Mouse (Mus musculus) kidney, embryonic 15.5 days (tissue): ENCODE results near the gene Chadl. TPM values are rescaled to one million over a fixed set of nuclear protein-coding genes. Genes with fewer than 3 reads are reported as not detected.

Source experiments
- ATAC-seq: fragments of 200-750 bp; cut with Nextera tagmentation; replicated peaks from 2 replicates; pipeline ENCODE4 v1.8.0; 2017; ENCODE audit warnings: moderate TSS enrichment; ENCODE audit not compliant: low FRiP score
- H3K27ac ChIP-seq: fragments of 300-500 bp; sonication (generic); 2 replicates; pipeline ENCODE4 v1.5.1; 2015; ENCODE audit warnings: mild to moderate bottlenecking, inconsistent platforms
- H3K27me3 ChIP-seq: fragments of 300-500 bp; sonication (generic); 2 replicates; pipeline ENCODE4 v1.6.1; 2015; ENCODE audit warnings: inconsistent platforms
- H3K36me3 ChIP-seq: fragments of 300-500 bp; sonication (generic); 2 replicates; pipeline ENCODE4 v1.6.1; 2015; ENCODE audit warnings: inconsistent platforms
- H3K4me1 ChIP-seq: fragments of 300-500 bp; sonication (generic); 2 replicates; pipeline ENCODE4 v1.6.1; 2015; ENCODE audit warnings: inconsistent platforms
- H3K4me2 ChIP-seq: fragments of 300-500 bp; sonication (generic); 2 replicates; pipeline ENCODE4 v1.6.1; 2015; ENCODE audit warnings: moderate library complexity, mild to moderate bottlenecking, inconsistent platforms
- H3K4me3 ChIP-seq: fragments of 300-500 bp; sonication (generic); replicated peaks from 2 replicates; pipeline ENCODE4 v1.5.1; 2015; ENCODE audit warnings: mild to moderate bottlenecking, inconsistent platforms
- H3K9ac ChIP-seq: fragments of 300-500 bp; sonication (generic); 2 replicates; pipeline ENCODE4 v1.6.1; 2015; ENCODE audit warnings: mild to moderate bottlenecking, inconsistent platforms
- H3K9me3 ChIP-seq: fragments of 300-500 bp; sonication (generic); replicated peaks from 2 replicates; pipeline ENCODE4 v1.6.1; 2016; ENCODE audit warnings: inconsistent platforms
- WGBS: fragments of 180-500 bp; shearing (Covaris S2); methylation state at CpG from one replicate; pipeline ENCODE4 v1.1.7; 2015; ENCODE audit warnings: mixed read lengths; 5-methylcytosine and 5-hydroxymethylcytosine counted together
- polyA plus RNA-seq: library from polyadenylated mRNA; unstranded; fragments of >200 nt; fragmentation: Nextera tagmentation; extraction: Ambion mirVana; gene quantifications from 2 replicates; pipeline ENCODE4 v1.2.1, GENCODE M21; 2015

The Chadl gene
- polyA plus RNA-seq, 1 experiment from 2014 or later: 5.2 TPM

- H3K9me3 ChIP-seq: no peaks in the 10 kb centered on the region
- 98% methylated on average over 2 of the region's 2 CpGs for WGBS
- H3K27me3 ChIP-seq: no peaks in the 10 kb centered on the region
- no peak for ATAC-seq
- no peak overlapping the region for H3K27ac ChIP-seq
- H3K4me3 ChIP-seq: no peak overlapping the region
- H3K36me3 ChIP-seq: no peaks in the 10 kb centered on the region
- H3K4me1 ChIP-seq: peaks cover 8% of the 10 kb centered on the region
- H3K9ac ChIP-seq: no peak overlapping the region
- no peak overlapping the region for H3K4me2 ChIP-seq
Measured at GRCm38 (mm10) chr15:81661701-81662100, 35.4 kb downstream of the Chadl start.

DNA sequence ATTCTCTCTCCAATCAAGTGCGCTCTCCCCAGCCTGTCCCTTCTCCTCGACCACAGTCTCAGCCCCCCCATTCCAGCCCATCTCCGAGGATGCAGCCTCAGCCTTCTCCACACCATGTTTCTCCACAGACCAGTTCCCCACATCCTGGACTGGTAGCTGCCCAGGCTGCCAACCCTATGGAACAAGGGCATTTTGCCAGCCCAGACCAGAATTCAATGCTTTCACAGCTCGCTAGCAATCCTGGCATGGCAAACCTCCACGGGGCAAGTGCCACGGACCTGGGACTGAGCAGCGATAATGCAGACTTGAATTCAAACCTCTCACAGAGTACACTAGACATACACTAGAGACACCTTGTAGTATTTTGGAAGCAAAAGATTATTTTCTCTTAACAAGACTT, 46.5 kb downstream of the Chadl start:
- Histone ChIP-seq H3K4me2 (no peak overlapping the region), H3K4me1 (no peaks in the 10 kb centered on the region), H3K36me3 (peaks cover 69% of the 10 kb centered on the region), H3K9ac (no peak overlapping the region), H3K4me3 (no peak overlapping the region), H3K9me3 (no peaks in the 10 kb centered on the region), H3K27me3 (no peaks in the 10 kb centered on the region), H3K27ac (no peak overlapping the region)
- ATAC-seq: no peak
- WGBS: 90% methylated on average over 7 of the region's 7 CpGs

DNA sequence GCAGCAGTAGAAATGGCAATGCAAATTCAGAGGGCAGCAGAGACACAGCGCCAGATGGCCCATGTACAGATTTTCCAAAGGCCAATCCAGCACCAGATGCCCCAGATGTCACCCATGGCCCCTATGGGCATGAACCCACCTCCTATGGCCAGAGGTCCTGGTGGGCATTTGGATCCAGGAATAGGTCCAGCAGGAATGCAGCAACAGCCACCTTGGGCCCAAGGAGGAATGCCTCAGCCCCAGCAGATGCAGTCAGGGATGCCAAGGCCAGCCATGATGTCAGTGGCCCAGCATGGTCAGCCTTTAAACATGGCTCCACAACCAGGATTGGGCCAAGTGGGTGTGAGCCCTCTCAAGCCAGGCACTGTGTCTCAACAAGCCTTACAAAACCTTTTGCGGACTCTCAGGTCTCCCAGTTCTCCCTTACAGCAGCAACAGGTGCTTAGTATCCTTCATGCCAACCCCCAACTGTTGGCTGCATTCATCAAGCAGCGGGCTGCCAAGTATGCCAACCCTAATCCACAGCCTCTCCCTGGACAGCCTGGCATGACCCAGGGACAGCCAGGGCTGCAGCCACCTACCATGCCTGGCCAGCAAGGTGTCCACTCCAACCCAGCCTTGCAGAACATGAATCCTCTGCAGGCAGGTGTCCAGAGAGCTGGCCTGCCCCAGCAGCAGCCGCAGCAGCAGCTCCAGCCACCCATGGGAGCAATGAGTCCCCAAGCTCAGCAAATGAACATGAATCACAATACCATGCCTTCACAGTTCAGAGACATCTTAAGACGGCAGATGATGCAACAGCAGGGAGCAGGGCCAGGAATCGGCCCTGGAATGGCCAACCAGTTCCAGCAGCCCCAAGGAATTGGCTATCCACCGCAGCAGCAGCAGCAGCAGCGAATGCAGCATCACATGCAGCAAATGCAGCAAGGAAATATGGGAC, 47.3 kb downstream of the Chadl start:
- Histone ChIP-seq H3K9me3 (no peaks in the 10 kb centered on the region), H3K4me1 (no peaks in the 10 kb centered on the region), H3K4me2 (no peak overlapping the region), H3K4me3 (no peak overlapping the region), H3K27me3 (no peaks in the 10 kb centered on the region), H3K9ac (no peak overlapping the region), H3K27ac (no peak overlapping the region), H3K36me3 (peaks cover 77% of the 10 kb centered on the region)
- 93% methylated on average over 8 of the region's 8 CpGs for WGBS
- no peak for ATAC-seq

Other genes with a start within 250 kb of the Chadl start
- gene Rbx1, start 231.0 kb downstream of the Chadl start, polyA plus RNA-seq: 459 and 522 TPM in 2 replicates
- 18.6 and 19.0 TPM in 2 replicates for gene Ep300, start 111.9 kb downstream of the Chadl start, polyA plus RNA-seq
- 23.1 and 26.3 TPM in 2 replicates for gene L3mbtl2, start 33.4 kb downstream of the Chadl start, polyA plus RNA-seq
- gene Zc3h7b, start 47.8 kb upstream of the Chadl start, polyA plus RNA-seq: 34.8 and 37.4 TPM in 2 replicates
- 99.1 and 106 TPM in 2 replicates for gene Rangap1, start 48.2 kb upstream of the Chadl start, polyA plus RNA-seq
- gene Tef, start 105.1 kb upstream of the Chadl start, polyA plus RNA-seq: 23.9 and 26.5 TPM in 2 replicates
- 28.2 and 29.3 TPM in 2 replicates for gene Tob2, start 161.5 kb upstream of the Chadl start, polyA plus RNA-seq
- gene Phf5a, start 174.6 kb upstream of the Chadl start, polyA plus RNA-seq: 159 and 163 TPM in 2 replicates
- 216 and 224 TPM in 2 replicates for gene Aco2, start 175.0 kb upstream of the Chadl start, polyA plus RNA-seq
- gene Polr3h, start 229.0 kb upstream of the Chadl start, polyA plus RNA-seq: 80.1 and 80.8 TPM in 2 replicates
- gene Csdc2, start 239.5 kb upstream of the Chadl start, polyA plus RNA-seq: 24.7 and 30.7 TPM in 2 replicates